Mouse (Mus musculus) frontal cortex, postnatal 25 days (tissue): Measurements from ENCODE around the gene Prps1l1.

Experiments used
- DNase-seq, 2 experiments: peaks; one replicate each; pipeline ENCODE4 v3.0.0; 2022; ENCODE audit warnings: low spot score in 2 of 2

Prps1l1 gene

DNA sequence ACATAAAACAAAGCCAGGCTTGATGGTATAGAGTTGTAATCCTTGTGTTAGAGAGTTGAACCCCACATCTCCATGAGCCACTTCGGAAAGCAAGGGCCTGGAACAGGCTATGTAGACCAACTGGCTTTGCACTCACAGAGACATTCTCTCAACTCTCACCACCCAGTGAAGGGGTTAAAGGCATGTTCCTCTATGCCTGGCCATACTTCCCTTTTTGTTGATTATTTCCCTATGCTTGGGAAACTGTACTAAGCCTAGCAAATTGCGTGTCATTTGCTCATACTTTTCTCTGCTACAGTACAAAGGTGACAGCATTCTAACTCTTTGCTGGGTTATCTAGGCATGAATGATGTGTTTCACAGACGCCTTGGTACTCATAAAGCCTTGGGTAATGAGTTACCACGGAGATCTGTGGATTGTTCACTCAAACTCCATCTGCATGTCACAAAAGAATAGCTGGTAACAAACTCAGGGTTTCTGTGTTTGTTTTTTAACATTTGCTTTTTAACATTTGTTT lies 41.4 kb downstream of the Prps1l1 start:
- no peak for DNase-seq

DNA sequence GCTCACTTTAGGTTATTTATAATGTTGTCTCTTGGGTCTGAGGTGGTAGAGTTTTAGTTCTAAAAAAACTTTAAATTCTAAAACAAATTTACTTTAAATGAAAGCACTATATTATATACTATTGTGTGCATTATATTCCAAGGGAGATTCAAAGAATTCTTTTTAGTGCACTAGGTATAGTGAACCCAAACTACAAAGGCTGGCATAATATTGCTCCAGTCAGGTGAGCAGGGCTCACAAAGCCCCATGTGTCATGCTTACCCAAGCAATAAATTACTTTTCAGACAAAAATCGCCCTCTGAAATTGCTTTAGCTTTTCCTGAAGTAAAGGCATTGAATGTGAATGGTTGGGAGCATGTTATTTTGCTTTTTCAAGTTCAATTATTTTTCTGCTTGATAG lies 43.0 kb downstream of the Prps1l1 start:
- no peak for DNase-seq
